Mouse (Mus musculus) spleen, adult 2 months (tissue): ENCODE data around the gene Gpha2. TPM values are rescaled to one million over a fixed set of nuclear protein-coding genes. Genes with fewer than 3 reads are reported as not detected.

Source experiments
- DNase-seq, 2 experiments: peaks; one replicate each; pipeline versions ENCODE4 v3.0.0 to v3.0.0-alpha.2; 2012 to 2021; ENCODE audit warnings: low spot score in 2 of 2, low read depth in 1 of 2
- H3K27ac ChIP-seq: fragments of 200-500 bp; 2 replicates; pipeline ENCODE4 v1.5.1; 2012; ENCODE audit warnings: low read length, inconsistent platforms; ENCODE audit not compliant: insufficient read depth
- H3K27me3 ChIP-seq: fragments of 200-500 bp; 2 replicates; pipeline ENCODE4 v1.6.1; 2012; ENCODE audit warnings: mild to moderate bottlenecking, moderate library complexity, low read length, inconsistent platforms; ENCODE audit not compliant: control insufficient read depth, insufficient read depth
- H3K36me3 ChIP-seq: fragments of 200-500 bp; 2 replicates; pipeline ENCODE4 v1.6.1; 2012; ENCODE audit warnings: mild to moderate bottlenecking, low read length, inconsistent platforms; ENCODE audit not compliant: control insufficient read depth, insufficient read depth
- H3K4me1 ChIP-seq: fragments of 200-500 bp; 2 replicates; pipeline ENCODE4 v1.6.1; 2011; ENCODE audit warnings: inconsistent platforms; ENCODE audit not compliant: control insufficient read depth, insufficient read depth, insufficient read length
- H3K4me3 ChIP-seq: fragments of 200-500 bp; 2 replicates; pipeline ENCODE4 v1.5.1; 2011; ENCODE audit warnings: mild to moderate bottlenecking, inconsistent platforms; ENCODE audit not compliant: insufficient read depth, insufficient read length; ENCODE audit errors: extremely low read depth
- CTCF ChIP-seq: fragments of 200-500 bp; IDR thresholded peaks from 2 replicates; pipeline ENCODE4 v1.5.1; 2011; ENCODE audit warnings: mild to moderate bottlenecking, inconsistent platforms; ENCODE audit not compliant: insufficient read depth, insufficient read length, insufficient replicate concordance; ENCODE audit errors: extremely low read depth
- POLR2A ChIP-seq: fragments of 200-500 bp; IDR thresholded peaks from 2 replicates; pipeline ENCODE4 v1.6.1; 2011; ENCODE audit warnings: low read depth, low read length, inconsistent platforms
- WGBS: fragments of 180-500 bp; shearing (Covaris S2); methylation state at CpG from one replicate; pipeline ENCODE4 v1.1.7; 2018; 5-methylcytosine and 5-hydroxymethylcytosine counted together
- polyA plus RNA-seq: library from polyadenylated mRNA; depleted of rRNA; stranded (reverse); fragments of >200 nt; gene quantifications from 2 replicates; pipeline ENCODE4 v1.2.3, GENCODE M21; 2012

Gpha2 gene
- polyA plus RNA-seq, 1 experiment, result 0.57 TPM

- H3K27ac ChIP-seq, result no peak overlapping the region
- peaks cover 42% of the 10 kb centered on the region for H3K36me3 ChIP-seq
- WGBS, result 69% methylated on average over 2 of the region's 2 CpGs
- no peaks in the 10 kb centered on the region for H3K27me3 ChIP-seq
- TF ChIP-seq POLR2A (no peak), CTCF (peak; percentile 54; the same call in 1 of the 2 replicates)
- H3K4me3 ChIP-seq, result no peak overlapping the region
- H3K4me1 ChIP-seq, result no peaks in the 10 kb centered on the region
- DNase-seq, result peak in 1 of 2 experiments; percentile 34
Measured at GRCm38 (mm10) chr19:6260428-6260827, 34.2 kb downstream of the Gpha2 start.

DNA sequence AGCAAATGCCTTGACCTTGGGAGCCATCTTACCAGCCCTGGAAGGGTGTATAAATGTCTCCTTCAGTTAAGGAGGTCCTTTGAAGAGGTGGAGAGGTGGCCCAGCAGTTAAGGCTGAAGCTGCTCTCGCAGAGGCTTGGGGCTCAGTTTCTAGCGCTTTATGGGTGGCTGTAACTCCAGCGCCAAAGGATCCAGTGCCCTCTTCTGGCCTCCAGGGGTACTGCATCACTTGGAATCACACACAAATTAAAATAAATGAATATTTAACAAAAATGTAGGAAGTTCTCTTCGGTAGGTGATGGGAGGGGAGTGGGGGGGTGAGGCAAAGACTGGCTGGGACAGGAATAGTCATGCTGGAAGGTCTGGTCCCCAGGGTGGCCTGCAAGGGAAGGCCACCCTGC, 34.8 kb downstream of the Gpha2 start:
- DNase-seq, result no peak
- TF ChIP-seq POLR2A, result no peak
- no peak for TF ChIP-seq CTCF
- Histone ChIP-seq H3K27me3 (no peaks in the 10 kb centered on the region), H3K27ac (no peak overlapping the region), H3K36me3 (peaks cover 37% of the 10 kb centered on the region), H3K4me1 (no peaks in the 10 kb centered on the region), H3K4me3 (no peak overlapping the region)
- 85% methylated on average over 4 of the region's 4 CpGs for WGBS

- no peak for TF ChIP-seq POLR2A
- no peak for TF ChIP-seq CTCF
Measured at GRCm38 (mm10) chr19:6261379-6261778, 35.2 kb downstream of the Gpha2 start.

GRCm38 (mm10) chr19:6262222-6262621, 36.0 kb downstream of the Gpha2 start:
- H3K4me1 ChIP-seq, result no peaks in the 10 kb centered on the region
- H3K4me3 ChIP-seq, result no peak overlapping the region
- DNase-seq, result peak; percentile 56 to 66
- TF ChIP-seq CTCF (peak; percentile 97), POLR2A (no peak)
- 64% methylated on average over 7 of the region's 7 CpGs for WGBS
- H3K36me3 ChIP-seq, result peaks cover 25% of the 10 kb centered on the region
- no peak overlapping the region for H3K27ac ChIP-seq
- H3K27me3 ChIP-seq, result no peaks in the 10 kb centered on the region

More at GRCm38 (mm10) chr19:6261379-6261778, 35.2 kb downstream of the Gpha2 start:
- Histone ChIP-seq H3K36me3 (peaks cover 34% of the 10 kb centered on the region), H3K4me3 (no peak overlapping the region), H3K27me3 (no peaks in the 10 kb centered on the region), H3K27ac (no peak overlapping the region), H3K4me1 (no peaks in the 10 kb centered on the region)
- WGBS, result 98% methylated on average over 14 of the region's 14 CpGs
- DNase-seq, result no peak

DNA sequence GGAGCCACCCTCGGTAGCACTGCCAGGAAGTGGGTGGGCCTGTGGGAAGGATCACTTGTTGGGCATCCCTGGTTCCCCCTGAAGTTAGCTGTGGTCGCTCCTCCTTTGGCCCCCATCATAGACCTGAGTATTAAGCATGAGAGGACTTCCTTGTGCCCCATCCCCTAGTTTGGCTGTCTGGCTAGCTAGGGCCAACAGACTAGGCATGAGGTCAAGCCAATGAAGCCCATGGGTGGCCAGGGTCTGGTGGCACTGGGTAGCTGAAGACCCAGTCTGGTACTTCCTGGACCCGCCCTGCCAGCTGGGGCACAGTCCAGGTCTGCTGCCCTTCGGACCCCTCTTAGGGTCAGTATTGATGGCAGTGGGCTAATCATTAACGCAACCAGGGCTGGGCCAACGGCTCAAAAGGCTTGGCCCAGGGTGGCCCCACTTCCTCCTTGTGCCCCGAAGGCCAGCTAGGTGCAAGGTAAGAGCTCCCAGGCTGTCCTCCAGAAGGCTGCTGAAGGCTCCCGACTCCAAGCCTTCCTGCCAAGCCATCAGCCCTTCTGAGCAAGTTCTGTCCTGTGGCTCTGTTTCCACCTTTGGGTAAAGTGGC, 36.8 kb downstream of the Gpha2 start:
- WGBS, result 77% methylated on average over 8 of the region's 8 CpGs
- H3K4me3 ChIP-seq, result no peak overlapping the region
- DNase-seq, result no peak
- TF ChIP-seq POLR2A (no peak), CTCF (no peak)
- no peaks in the 10 kb centered on the region for H3K4me1 ChIP-seq
- no peak overlapping the region for H3K27ac ChIP-seq
- peaks cover 19% of the 10 kb centered on the region for H3K36me3 ChIP-seq
- no peaks in the 10 kb centered on the region for H3K27me3 ChIP-seq

DNA sequence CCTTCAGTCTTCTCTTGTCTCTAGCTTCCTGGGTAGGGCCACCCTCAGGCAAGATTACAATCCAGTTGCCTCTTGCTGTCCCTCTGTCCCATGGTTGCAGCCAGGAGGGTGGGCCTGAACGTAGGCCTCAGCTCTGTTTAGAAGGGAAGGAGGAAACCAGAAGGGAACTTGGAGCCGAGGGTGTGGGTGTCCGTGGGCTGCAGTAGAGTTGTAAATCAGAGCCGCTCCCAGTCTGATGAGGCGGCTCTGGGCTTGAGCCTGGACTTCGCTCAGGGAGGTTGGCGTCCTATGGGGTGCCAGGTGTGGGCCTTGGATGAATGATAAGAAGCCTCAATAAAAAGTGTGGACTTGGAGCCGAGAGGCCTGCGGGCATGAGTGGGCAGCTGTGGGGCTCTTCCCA, 38.0 kb downstream of the Gpha2 start:
- no peaks in the 10 kb centered on the region for H3K27me3 ChIP-seq
- peaks cover 8% of the 10 kb centered on the region; the same call in 1 of the 2 replicates for H3K36me3 ChIP-seq
- H3K4me3 ChIP-seq, result no peak overlapping the region
- 71% methylated on average over 9 of the region's 9 CpGs for WGBS
- H3K4me1 ChIP-seq, result no peaks in the 10 kb centered on the region
- TF ChIP-seq POLR2A, result no peak
- TF ChIP-seq CTCF, result no peak
- H3K27ac ChIP-seq, result no peak overlapping the region
- no peak for DNase-seq

- DNase-seq, result no peak
- Histone ChIP-seq H3K27me3 (no peaks in the 10 kb centered on the region), H3K27ac (no peak overlapping the region), H3K4me1 (no peaks in the 10 kb centered on the region), H3K4me3 (no peak overlapping the region), H3K36me3 (peaks cover 5% of the 10 kb centered on the region; the same call in 1 of the 2 replicates)
- TF ChIP-seq CTCF (no peak), POLR2A (no peak)
- 90% methylated on average over 8 of the region's 8 CpGs for WGBS
Measured at GRCm38 (mm10) chr19:6264945-6265344, 38.8 kb downstream of the Gpha2 start.
